Mouse (Mus musculus): ENCODE measurements around the gene Shank2. TPM values are rescaled to one million over a fixed set of nuclear protein-coding genes. Genes with fewer than 3 reads are reported as not detected.

Gene Shank2
- total and polyA plus RNA-seq, 2 experiments from 2014 or later, result 0.19 to 0.95 TPM

DNA sequence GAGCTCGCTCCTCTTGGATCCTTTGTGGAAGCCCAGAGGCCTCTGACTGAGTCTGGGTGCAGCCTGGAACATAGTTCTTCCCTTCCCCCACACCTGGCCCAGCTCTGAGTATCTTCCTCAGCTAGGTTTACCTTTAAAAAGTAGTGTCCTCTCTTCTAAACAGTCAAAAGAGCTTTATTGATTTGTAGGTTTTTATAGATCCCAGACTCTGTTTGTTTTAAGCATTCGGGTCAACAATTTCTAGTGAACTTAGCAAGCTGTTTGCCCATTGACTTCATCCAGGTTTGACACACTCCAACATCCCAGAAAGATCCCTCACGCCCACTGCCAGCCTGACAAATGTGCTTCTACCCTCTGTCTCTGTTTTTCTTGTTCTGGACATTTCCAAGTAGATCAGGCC, 38.6 kb downstream of the Shank2 start:
- WGBS, result 64% methylated on average over 3 of the region's 3 CpGs
- TF ChIP-seq CTCF (IDR thresholded peaks at IDR 0.05; ENCODE audit: low read depth), result no peak
- TF ChIP-seq EP300 (IDR thresholded peaks at IDR 0.05; ENCODE audit: low read depth), result no peak
- H3K27me3 ChIP-seq (ENCODE audit: control insufficient read depth, insufficient read depth, low read length), result no peaks in the 10 kb centered on the region
- DNase-seq (ENCODE audit: low spot score) (no peak), ATAC-seq (ENCODE audit: insufficient read depth, low read depth) (no peak)
- H3K27ac ChIP-seq (ENCODE audit: low read depth), result no peak overlapping the region
- H3K9ac ChIP-seq (replicated peaks; ENCODE audit: low read depth, low read length), result no peak overlapping the region
- H3K9me3 ChIP-seq (replicated peaks; ENCODE audit: control insufficient read depth, low read length), result no peaks in the 10 kb centered on the region
- H3K4me3 ChIP-seq (ENCODE audit: low read depth, low read length), result no peak overlapping the region
- no peaks in the 10 kb centered on the region for H3K4me1 ChIP-seq (ENCODE audit: control insufficient read depth, insufficient read depth)
- no peak overlapping the region for H3K4me2 ChIP-seq (ENCODE audit: low read depth, low read length)
- no peaks in the 10 kb centered on the region for H3K36me3 ChIP-seq (replicated peaks; ENCODE audit: control insufficient read depth, insufficient read depth, low read length)

DNA sequence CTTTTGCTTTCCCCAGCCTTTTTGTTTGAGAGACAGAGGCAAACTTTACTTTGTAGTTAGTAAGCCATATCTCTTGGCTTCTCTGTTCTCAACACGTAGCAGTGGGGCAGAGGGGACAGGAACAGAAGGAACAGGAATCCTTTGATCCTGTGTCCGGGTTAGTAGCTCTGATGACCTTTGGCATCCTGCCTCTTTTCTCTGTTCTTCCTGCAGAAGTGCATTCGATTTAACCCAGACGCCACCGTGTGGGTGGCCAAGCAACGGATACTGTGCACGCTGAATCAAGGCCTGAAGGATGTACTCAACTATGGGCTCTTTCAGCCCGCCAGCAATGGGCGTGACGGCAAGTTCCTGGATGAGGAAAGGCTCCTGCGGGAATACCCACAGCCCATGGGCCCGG, 50.3 kb downstream of the Shank2 start:
- DNase-seq (ENCODE audit: low spot score), result peak; percentile 53
- Histone ChIP-seq H3K4me1 (ENCODE audit: control insufficient read depth, insufficient read depth) (no peaks in the 10 kb centered on the region), H3K4me2 (ENCODE audit: low read depth, low read length) (no peak overlapping the region)

DNA sequence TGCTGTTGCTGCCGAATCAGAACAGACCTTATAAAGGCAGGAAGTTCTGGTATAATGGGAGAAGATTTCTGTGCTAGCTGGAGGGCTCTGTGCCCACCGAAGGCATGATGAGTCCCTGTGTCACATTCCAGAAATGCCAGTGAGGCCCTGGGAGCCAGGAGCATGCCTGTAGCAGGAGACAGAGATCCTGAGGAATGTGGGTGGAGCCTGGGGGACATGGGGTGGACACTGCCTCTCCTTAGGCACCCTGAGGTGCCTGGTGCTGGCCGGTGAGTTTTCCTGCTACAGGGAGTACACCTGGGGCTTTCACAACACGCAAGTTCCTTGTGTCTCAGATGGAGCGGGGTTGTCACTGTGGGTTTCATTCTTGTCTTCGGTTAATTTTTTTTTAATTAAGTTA, 53.5 kb downstream of the Shank2 start:
- DNase-seq (ENCODE audit: low spot score), result no peak
- Histone ChIP-seq H3K4me3 (ENCODE audit: low read depth, low read length) (no peak overlapping the region), H3K9ac (replicated peaks; ENCODE audit: low read depth, low read length) (no peak overlapping the region), H3K27ac (ENCODE audit: low read depth) (no peak overlapping the region), H3K4me1 (ENCODE audit: control insufficient read depth, insufficient read depth) (no peaks in the 10 kb centered on the region), H3K36me3 (replicated peaks; ENCODE audit: control insufficient read depth, insufficient read depth, low read length) (no peaks in the 10 kb centered on the region), H3K4me2 (ENCODE audit: low read depth, low read length) (no peak overlapping the region), H3K9me3 (replicated peaks; ENCODE audit: control insufficient read depth, low read length) (no peaks in the 10 kb centered on the region), H3K27me3 (ENCODE audit: control insufficient read depth, insufficient read depth, low read length) (no peaks in the 10 kb centered on the region)
- TF ChIP-seq EP300 (IDR thresholded peaks at IDR 0.05; ENCODE audit: low read depth) (no peak), CTCF (IDR thresholded peaks at IDR 0.05; ENCODE audit: low read depth) (no peak)
- ATAC-seq (ENCODE audit: insufficient read depth, low read depth), result peak; percentile 37; the same call in 1 of the 2 replicates
- 44% methylated on average over 6 of the region's 6 CpGs for WGBS

More for the DNA sequence above, 50.3 kb downstream of the Shank2 start:
- Histone ChIP-seq H3K27me3 (ENCODE audit: control insufficient read depth, insufficient read depth, low read length) (no peaks in the 10 kb centered on the region), H3K9me3 (replicated peaks; ENCODE audit: control insufficient read depth, low read length) (no peaks in the 10 kb centered on the region), H3K27ac (ENCODE audit: low read depth) (no peak overlapping the region), H3K4me3 (ENCODE audit: low read depth, low read length) (no peak overlapping the region), H3K36me3 (replicated peaks; ENCODE audit: control insufficient read depth, insufficient read depth, low read length) (no peaks in the 10 kb centered on the region), H3K9ac (replicated peaks; ENCODE audit: low read depth, low read length) (no peak overlapping the region)
- TF ChIP-seq CTCF (IDR thresholded peaks at IDR 0.05; ENCODE audit: low read depth), result peak; percentile 39
- no peak for TF ChIP-seq EP300 (IDR thresholded peaks at IDR 0.05; ENCODE audit: low read depth)
- ATAC-seq (ENCODE audit: insufficient read depth, low read depth), result 0 out of 2 replicates have a peak, but pooled peaks have one; percentile 43
- 16% methylated on average over 12 of the region's 12 CpGs for WGBS

DNA sequence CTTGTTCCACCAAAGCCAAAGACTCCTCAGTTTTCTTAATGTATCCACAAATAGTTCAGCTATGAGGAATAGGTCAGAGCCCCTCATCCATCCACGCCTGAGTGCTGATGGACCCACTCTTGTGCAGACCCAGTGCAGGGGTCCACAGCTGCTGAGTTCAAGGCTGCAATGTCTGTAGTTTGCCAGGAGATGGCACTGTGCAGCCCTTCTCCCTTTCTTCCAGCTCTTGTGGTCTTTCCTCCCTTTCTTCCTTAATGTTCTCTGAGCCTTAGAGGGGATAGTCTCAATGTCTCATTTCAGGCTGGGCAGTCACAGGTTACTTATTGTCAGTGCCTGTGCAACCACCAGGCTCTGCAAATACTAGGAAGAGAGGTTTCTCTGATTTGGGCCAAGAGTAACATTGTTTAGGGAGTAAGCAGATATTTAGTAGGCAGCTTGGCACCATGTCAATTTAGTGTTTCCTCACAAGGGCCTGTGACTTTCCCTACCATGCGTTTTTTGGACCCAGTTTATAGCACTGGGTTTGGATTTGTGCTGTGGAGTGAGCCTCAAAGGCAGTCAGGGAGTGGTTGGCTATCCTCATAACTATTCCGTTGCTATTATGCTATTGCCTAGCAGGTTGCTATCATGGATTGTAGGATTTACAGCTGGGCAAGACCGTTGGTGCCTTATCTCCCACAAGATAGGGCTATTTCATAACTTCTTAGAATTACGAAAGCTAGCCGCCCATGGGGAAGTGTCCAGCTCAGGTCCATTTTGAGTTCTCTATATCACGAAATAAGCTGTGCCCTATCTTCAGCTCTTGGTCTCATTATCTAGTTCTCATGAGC, 54.2 kb downstream of the Shank2 start:
- H3K36me3 ChIP-seq (replicated peaks; ENCODE audit: control insufficient read depth, insufficient read depth, low read length), result no peaks in the 10 kb centered on the region
- H3K4me2 ChIP-seq (ENCODE audit: low read depth, low read length), result no peak overlapping the region
- no peaks in the 10 kb centered on the region for H3K27me3 ChIP-seq (ENCODE audit: control insufficient read depth, insufficient read depth, low read length)
- DNase-seq (ENCODE audit: low spot score), result peak; percentile 13
- H3K9me3 ChIP-seq (replicated peaks; ENCODE audit: control insufficient read depth, low read length), result no peaks in the 10 kb centered on the region
- H3K4me1 ChIP-seq (ENCODE audit: control insufficient read depth, insufficient read depth), result no peaks in the 10 kb centered on the region
- TF ChIP-seq EP300 (IDR thresholded peaks at IDR 0.05; ENCODE audit: low read depth), result no peak
- peak; percentile 63 for TF ChIP-seq CTCF (IDR thresholded peaks at IDR 0.05; ENCODE audit: low read depth)
- WGBS, result 44% methylated on average over 7 of the region's 7 CpGs
- no peak overlapping the region for H3K27ac ChIP-seq (ENCODE audit: low read depth)
- no peak overlapping the region for H3K9ac ChIP-seq (replicated peaks; ENCODE audit: low read depth, low read length)
- no peak overlapping the region for H3K4me3 ChIP-seq (ENCODE audit: low read depth, low read length)
- no peak for ATAC-seq (ENCODE audit: insufficient read depth, low read depth)

- no peak overlapping the region for H3K4me3 ChIP-seq (ENCODE audit: low read depth, low read length)
- no peaks in the 10 kb centered on the region for H3K4me1 ChIP-seq (ENCODE audit: control insufficient read depth, insufficient read depth)
- H3K4me2 ChIP-seq (ENCODE audit: low read depth, low read length), result no peak overlapping the region
- no peak for DNase-seq (ENCODE audit: low spot score)
- no peak overlapping the region for H3K9ac ChIP-seq (replicated peaks; ENCODE audit: low read depth, low read length)
- H3K27ac ChIP-seq (ENCODE audit: low read depth), result no peak overlapping the region
- 66% methylated on average over 7 of the region's 7 CpGs for WGBS
- no peaks in the 10 kb centered on the region for H3K36me3 ChIP-seq (replicated peaks; ENCODE audit: control insufficient read depth, insufficient read depth, low read length)
- TF ChIP-seq CTCF (IDR thresholded peaks at IDR 0.05; ENCODE audit: low read depth), result no peak
- TF ChIP-seq EP300 (IDR thresholded peaks at IDR 0.05; ENCODE audit: low read depth), result no peak
- H3K9me3 ChIP-seq (replicated peaks; ENCODE audit: control insufficient read depth, low read length), result no peaks in the 10 kb centered on the region
- no peak for ATAC-seq (ENCODE audit: insufficient read depth, low read depth)
- H3K27me3 ChIP-seq (ENCODE audit: control insufficient read depth, insufficient read depth, low read length), result no peaks in the 10 kb centered on the region
Measured at GRCm38 (mm10) chr7:144070162-144070949, 68.6 kb downstream of the Shank2 start.
